Mouse (Mus musculus) embryonic facial prominence, embryonic 15.5 days (tissue): ENCODE measurements around the gene Rbp3. TPM values are rescaled to one million over a fixed set of nuclear protein-coding genes. Genes with fewer than 3 reads are reported as not detected.

Experiments used
- polyA plus RNA-seq: library from polyadenylated mRNA; unstranded; fragments of >200 nt; fragmentation: Nextera tagmentation; extraction: Ambion mirVana; gene quantifications from 2 replicates; pipeline ENCODE4 v1.2.1, GENCODE M21; 2015

Rbp3 gene
- polyA plus RNA-seq, 1 experiment from 2014 or later, result not detected

Other genes with a start within 250 kb of the Rbp3 start
- 32.1 and 37.0 TPM in 2 replicates for gene Gdf10, start 30.4 kb upstream of the Rbp3 start, polyA plus RNA-seq
- not detected in 2 replicates for gene Gdf2, start 13.0 kb upstream of the Rbp3 start, polyA plus RNA-seq
- 0.32 and 0.33 TPM in 2 replicates for gene Zfp488, start 24.8 kb downstream of the Rbp3 start, polyA plus RNA-seq
- not detected in 2 replicates for gene Gm30083, start 61.2 kb downstream of the Rbp3 start, polyA plus RNA-seq
- gene Gm5460, start 62.8 kb downstream of the Rbp3 start, polyA plus RNA-seq, result not detected in 2 replicates
- not detected in 2 replicates for gene Antxrl, start 98.7 kb downstream of the Rbp3 start, polyA plus RNA-seq
- gene Anxa8, start 132.0 kb downstream of the Rbp3 start, polyA plus RNA-seq, result 80.4 and 86.4 TPM in 2 replicates
- gene A630023A22Rik, start 148.8 kb downstream of the Rbp3 start, polyA plus RNA-seq, result 0.41 TPM in 1 of 2 replicates, not detected in the other
- 0.22 and 0.35 TPM in 2 replicates for gene Npy4r, start 198.5 kb downstream of the Rbp3 start, polyA plus RNA-seq
- gene Gprin2, start 247.7 kb downstream of the Rbp3 start, polyA plus RNA-seq, result 1.8 and 2.0 TPM in 2 replicates